Mouse (Mus musculus) c-Kit-positive CD71-negative TER-119-negative erythroid progenitor cells, embryonic 14.5 days (primary cell): ENCODE data around the gene Coro2b.

Source experiments
- DNase-seq: peaks from one replicate; pipeline ENCODE4 v3.0.0-alpha.2; 2013; ENCODE audit warnings: low read depth

Coro2b gene

DNA sequence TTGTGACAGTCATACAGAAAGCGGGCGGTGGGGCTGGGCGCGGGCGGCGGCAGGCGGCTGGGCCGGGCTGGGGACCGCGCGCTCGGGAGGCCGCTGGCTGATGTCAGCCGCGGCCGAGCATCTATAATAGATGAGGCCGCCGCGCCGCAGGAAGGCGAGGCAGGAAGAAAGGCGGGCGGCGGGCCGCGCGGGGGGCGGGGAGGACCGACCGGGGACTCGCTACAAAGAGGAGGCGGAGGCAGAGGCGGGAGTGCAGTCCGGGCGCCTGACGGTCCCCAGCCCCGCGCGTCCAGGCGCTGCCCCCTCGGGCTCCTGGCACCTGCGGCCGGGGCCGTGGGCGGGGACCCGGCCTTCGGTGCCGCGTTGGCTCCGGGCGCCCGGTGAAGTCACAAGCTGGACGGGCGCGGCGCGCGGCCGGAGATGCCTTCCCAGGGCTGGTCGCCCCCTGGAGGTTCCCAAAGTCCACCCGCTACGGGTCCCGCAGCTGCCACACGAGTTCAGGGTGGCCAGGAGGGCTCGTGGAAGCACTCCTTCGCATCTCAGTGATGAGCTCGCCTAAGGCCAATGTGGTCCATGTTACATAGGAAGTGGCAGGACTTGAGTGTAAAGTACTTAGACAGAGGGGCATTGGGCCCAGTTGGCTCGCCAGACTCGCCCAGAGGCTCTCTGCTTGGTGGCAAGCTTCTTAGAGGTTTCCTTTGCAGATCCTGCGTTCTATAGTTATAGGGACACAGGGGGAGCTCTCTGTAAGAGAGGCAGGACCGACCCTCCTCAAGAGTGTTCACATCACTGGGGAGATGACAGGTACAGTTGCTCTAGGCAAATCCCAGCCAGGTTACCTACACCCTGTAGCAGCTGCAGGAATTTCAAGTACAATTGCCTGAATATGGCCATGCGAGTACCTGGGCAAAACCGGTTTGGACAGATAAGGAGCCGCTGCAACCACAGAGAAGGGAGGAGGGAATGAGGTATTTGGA, at the start of gene Coro2b:
Gene Coro2b, minus strand, starts transcription at position 390 of the 977 bp plus-strand sequence.
- no peak for DNase-seq

- DNase-seq, result no peak
These were observed 40.7 kb upstream of the Coro2b start for GRCm38 (mm10) chr9:62577558-62577957.

- no peak for DNase-seq
These were observed 32.3 kb upstream of the Coro2b start for GRCm38 (mm10) chr9:62569121-62569520.

DNA sequence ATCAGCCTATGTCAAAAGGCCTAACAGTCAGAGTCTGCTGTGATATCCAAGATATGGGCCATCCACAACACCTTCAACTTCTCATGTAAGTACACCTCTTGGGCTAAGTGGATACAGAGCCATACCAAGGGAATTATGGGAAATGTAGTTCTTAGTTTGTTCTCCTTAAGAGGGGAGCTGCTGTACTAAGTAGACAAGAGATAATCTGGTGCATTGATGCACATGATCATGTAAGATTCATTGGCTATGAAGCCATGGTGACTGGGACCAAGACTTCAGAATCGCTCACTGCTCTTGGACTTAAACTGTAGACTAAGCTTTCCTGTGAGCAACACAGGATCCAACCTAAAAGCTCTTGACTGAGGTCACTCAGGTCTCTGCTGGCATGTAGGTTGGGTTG, 31.0 kb upstream of the Coro2b start:
- no peak for DNase-seq

DNA sequence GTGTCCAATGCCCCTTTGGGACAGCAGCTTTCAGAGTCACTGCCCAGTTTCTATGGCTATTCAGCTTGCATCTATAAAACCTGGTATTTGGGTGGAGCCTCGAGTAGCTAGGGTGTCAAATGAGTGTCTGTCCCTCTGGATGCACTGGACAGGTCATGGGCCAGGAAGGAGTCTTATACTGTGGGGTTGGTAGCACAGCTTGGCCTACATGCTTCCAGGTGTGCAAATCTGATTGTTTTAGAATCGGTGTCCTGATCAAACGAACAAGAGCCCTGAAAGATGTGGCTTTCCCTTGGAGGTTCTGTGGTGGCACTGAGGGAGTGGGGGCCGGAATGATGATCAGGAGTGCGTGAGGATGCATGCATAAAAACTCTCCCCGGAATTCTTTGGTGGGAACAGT, 25.4 kb upstream of the Coro2b start:
- no peak for DNase-seq

- DNase-seq, result no peak
These were observed 23.6 kb upstream of the Coro2b start for GRCm38 (mm10) chr9:62560432-62560831.

- no peak for DNase-seq
These were observed 23.2 kb upstream of the Coro2b start for GRCm38 (mm10) chr9:62560006-62560405.

DNA sequence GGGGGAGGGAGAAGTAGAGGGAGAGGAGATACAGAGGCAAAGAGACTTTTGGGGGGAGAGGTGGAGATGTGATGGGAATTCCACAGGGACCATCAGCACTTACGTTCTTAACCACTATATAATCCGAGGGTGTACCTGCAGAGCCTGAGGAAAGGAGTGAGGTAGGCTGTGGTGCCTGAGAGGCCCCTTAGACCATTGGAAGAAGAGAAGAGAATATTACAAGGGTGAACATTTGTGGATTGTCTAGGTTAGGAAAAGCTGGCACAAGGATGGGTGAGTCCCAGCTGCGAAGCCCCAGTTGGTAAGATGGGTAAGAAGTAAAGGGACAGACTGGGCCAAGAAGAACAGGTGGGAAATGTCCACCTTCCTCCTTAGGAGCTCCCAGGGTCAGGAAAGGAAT, 22.6 kb upstream of the Coro2b start:
- DNase-seq, result no peak

DNA sequence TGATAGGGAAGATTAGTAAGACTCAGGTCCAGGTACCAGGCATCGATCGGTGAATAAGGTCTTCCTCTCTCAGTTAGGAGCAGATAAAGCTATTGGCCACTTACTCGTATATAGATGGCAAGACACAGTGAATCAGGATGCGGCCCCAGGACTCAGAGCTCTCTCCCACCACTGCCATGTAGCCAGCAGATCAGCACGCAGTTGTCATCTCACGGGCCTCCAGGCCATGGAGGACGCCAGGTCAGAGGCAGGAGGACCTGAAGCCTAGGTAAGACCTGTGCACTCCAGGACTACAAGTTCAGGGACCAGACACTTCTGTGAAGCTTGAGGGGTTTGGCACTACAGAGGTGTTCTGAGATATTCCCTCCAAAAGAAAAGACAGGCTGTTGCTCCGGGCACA, 21.2 kb upstream of the Coro2b start:
- no peak for DNase-seq

DNA sequence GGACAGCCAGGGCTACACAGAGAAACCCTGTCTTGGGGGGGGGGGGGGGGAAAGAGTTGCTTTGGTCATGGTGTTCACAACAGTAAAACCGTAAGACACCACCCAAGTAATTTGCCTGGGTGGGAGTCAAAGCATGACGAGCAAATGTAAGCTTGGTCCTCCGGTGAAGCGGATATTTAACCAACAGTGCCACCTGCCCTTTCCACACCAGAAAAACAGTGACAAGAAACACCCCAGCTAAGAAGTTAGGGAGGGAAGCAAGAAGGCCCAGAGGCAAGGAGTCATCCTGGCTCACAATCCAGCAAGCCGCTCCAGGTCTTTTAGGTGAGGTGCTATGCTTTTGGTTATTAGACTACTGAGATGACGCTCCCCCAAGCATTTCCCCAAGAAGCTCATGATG, 19.9 kb upstream of the Coro2b start:
- no peak for DNase-seq

DNA sequence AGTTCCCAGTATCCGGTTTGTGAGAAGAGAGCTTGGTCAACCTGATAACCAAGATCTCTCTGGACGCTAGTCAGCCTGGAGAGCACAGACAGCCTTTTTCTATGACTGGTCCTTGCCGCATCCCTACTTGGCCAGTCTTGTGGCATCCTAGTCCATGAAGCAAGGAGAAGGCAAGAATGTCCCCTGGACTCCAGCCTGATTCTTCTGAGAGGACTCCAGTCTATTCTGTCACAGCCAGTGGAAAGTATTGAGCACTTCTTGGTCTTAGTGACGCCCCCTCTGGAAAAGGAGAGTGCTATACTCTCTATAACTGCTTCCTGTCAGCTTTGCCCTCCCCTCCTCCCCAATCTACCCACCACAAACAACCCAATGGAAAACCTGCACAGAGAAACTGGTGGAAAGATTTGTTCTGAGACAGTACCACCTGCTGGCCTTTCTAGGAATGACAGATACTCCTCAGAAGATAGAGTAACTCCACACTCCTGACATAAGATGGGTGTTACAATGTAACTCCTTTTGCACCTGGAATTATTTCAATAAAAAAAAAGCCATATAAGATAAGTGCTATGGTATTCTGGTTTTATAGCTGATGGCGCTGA, 18.5 kb upstream of the Coro2b start:
- DNase-seq, result no peak

GRCm38 (mm10) chr9:62554606-62555005, 17.8 kb upstream of the Coro2b start:
- no peak for DNase-seq

DNA sequence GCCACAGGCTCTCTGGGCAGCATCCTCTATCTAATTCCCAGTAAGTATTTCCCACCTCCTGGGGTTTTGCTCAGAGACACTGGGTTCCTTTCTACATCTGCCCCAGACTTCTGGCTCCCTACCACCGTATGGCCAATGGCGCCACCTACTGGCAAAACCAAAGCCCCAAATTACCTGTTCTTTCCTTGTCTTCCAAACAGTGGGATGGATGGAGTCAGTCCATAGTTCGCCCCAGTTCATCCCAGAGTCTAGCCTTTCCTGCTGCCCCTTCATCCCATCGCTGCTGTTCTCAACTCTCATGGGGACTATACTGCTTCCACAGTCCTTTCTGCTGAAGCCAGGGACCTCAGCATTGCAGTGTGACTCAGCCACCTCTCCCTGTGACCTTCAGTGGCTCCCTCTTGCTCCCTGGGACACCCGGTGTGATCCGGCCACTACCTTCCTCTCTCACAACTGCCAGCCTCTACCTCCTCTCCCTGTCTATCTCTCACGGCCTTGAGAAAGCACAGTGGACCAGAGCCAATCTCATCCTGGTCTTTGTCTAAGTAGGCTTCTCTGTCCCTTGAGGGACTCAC, 16.6 kb upstream of the Coro2b start:
- DNase-seq, result no peak

- DNase-seq, result no peak
These were observed 14.7 kb upstream of the Coro2b start for GRCm38 (mm10) chr9:62551531-62551930.

GRCm38 (mm10) chr9:62550661-62551093, 13.8 kb upstream of the Coro2b start:
- no peak for DNase-seq

- peak; percentile 75 for DNase-seq
These were observed 13.0 kb upstream of the Coro2b start for GRCm38 (mm10) chr9:62549809-62550208.

DNA sequence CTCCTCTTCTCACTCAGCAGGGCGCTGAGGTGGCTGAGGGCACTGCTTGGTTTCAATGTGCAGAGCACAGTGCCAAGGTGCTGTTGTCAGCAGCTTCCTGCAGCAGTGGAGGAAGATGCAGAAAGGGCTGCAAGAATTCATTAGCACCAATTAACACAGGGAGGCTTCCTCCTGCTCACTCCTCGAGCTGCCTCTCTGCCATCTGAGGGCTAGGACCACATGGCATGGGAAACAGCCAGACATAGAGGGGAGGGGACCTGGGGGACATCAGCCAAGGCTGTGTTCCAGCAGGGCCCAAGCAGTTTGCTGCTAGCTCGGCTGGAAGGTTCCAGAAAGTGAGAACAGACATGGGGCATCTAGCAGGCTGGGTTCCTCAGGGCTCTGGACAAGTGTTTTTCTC, 10.6 kb upstream of the Coro2b start:
- no peak for DNase-seq

DNA sequence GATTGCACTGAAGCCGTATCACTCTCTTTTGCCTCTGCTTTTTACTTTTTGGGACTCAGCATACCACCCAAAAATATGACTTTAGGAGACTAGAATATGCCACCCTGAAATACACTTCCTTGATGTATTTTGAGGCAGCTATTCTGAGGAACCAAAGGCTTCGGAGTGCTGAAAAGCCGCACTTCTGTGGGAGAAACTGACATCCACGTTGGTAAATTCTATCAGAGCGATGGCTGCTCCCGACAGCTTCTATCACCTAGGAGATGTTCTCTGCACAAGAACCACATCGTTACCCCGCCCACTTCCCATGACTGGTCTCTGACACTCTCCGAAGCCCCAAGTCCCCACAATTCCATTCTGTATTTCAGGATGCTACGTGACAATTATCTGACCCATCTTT, 8.0 kb upstream of the Coro2b start:
- no peak for DNase-seq

DNA sequence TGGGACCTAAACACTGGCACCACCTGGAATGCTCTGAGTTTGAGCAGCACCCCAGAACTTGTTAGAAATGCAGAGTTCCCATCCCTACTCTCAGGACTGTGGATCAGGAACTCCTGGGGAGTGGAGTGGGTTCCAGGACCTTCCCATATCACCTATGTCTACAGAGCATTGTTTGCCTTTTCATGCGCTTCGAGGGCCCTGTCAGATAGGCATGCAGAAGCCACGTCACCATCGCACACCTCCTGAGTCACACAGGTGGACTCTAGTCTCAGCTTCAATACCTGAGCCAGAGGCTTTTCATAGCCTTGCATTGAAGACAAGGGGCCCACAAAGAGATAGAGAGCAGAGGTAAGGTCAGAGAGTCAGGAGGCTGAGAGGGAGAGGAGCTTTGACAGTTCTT, 7.0 kb upstream of the Coro2b start:
- DNase-seq, result no peak

DNA sequence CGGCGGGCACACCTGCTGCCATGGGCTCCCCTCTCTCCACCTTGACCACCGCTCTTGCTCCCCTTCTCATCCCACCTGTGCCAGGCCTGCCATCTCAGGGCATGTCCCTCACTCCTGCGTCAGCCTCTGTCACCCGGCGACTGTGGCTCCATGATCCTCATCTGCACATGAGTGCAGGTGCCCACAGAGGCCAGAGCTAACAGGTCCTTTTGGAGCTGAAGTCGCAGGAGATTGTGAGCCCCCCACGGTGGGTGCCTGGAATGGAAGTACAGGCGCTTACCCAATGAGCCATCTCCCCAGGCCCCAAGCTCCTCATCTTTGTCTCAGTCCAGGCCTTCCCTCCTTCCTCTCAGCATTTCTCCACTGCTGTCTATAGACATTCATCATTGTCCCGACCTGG, 4.8 kb upstream of the Coro2b start:
- DNase-seq, result no peak

DNA sequence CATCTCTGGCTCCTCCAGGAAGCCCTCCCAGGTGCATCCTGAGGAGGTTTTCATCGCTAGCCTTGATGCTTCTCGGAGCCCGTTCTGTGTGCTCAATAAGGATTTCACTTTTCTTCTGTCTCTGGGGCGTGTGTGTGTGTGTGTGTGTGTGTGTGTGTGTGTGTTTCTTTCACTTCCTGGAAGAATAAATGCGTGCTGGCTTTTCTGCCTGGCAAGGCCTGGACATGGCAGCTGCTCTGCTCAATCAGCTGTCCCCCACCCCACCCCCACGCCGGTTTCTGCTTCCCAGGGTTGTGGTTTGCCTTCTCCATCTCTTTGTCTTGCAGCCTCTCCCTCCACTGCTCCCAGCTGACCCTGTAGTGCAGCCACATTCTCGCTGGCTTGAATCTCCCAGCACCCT, 4.3 kb upstream of the Coro2b start:
- DNase-seq, result no peak

- DNase-seq, result no peak
These were observed 3.9 kb upstream of the Coro2b start for GRCm38 (mm10) chr9:62540736-62541135.

- no peak for DNase-seq
These were observed 3.3 kb upstream of the Coro2b start for GRCm38 (mm10) chr9:62540166-62540565.
